Mouse (Mus musculus) megakaryocyte, embryonic 14.5 days (primary cell): ENCODE data around the gene Shisal2a. TPM values are rescaled to one million over a fixed set of nuclear protein-coding genes. Genes with fewer than 3 reads are reported as not detected.
A peak's percentile ranks its signal among the peaks of the same experiment; 100 is the strongest.

ENCODE experiments used
- H3K27me3 ChIP-seq: replicated peaks from 2 replicates; pipeline ENCODE3; 2012; ENCODE audit warnings: inconsistent platforms
- H3K36me3 ChIP-seq: replicated peaks from 2 replicates; pipeline ENCODE3; 2012; ENCODE audit warnings: low read length, inconsistent platforms, mixed read lengths
- H3K4me1 ChIP-seq: 2 replicates; pipeline ENCODE4 v1.6.1; 2012; ENCODE audit warnings: inconsistent platforms
- H3K4me3 ChIP-seq: replicated peaks from 2 replicates; pipeline ENCODE3; 2012; ENCODE audit warnings: moderate library complexity, mild to moderate bottlenecking, inconsistent platforms
- H3K9me3 ChIP-seq: 2 replicates; pipeline ENCODE4 v1.6.1; 2012; ENCODE audit warnings: inconsistent platforms
- FLI1 ChIP-seq: IDR thresholded peaks from 2 replicates; pipeline ENCODE4 v1.6.1; 2012; ENCODE audit warnings: low read length, inconsistent platforms, mixed read lengths
- GATA1 ChIP-seq: IDR thresholded peaks from 3 replicates; pipeline ENCODE4 v1.6.1; 2012; ENCODE audit warnings: mixed read lengths, low read length, inconsistent platforms, borderline replicate concordance
- polyA plus RNA-seq: library from polyadenylated mRNA; stranded (reverse); fragments of >175 nt; gene quantifications from 2 replicates; pipeline ENCODE4 v1.2.3, GENCODE M21; 2012; ENCODE audit warnings: low replicate concordance; ENCODE audit not compliant: insufficient read depth

The Shisal2a gene
- polyA plus RNA-seq, 1 experiment = not detected

- peaks cover 12% of the 10 kb centered on the region for H3K36me3 ChIP-seq
- 0 out of 2 replicates have a peak, but pooled peaks cover 3% of the 10 kb centered on the region for H3K9me3 ChIP-seq
- no peaks in the 10 kb centered on the region for H3K27me3 ChIP-seq
- peak overlapping the region; percentile 99 for H3K4me3 ChIP-seq
- TF ChIP-seq GATA1 (no peak), FLI1 (no peak)
- peaks cover 33% of the 10 kb centered on the region for H3K4me1 ChIP-seq
These were observed 56.0 kb downstream of the Shisal2a start for GRCm38 (mm10) chr4:108327071-108327579.

- H3K9me3 ChIP-seq = peaks cover 8% of the 10 kb centered on the region
- H3K36me3 ChIP-seq = no peaks in the 10 kb centered on the region
- H3K4me1 ChIP-seq = peaks cover 28% of the 10 kb centered on the region
- TF ChIP-seq FLI1 (no peak), GATA1 (no peak)
- no peak overlapping the region for H3K4me3 ChIP-seq
- no peaks in the 10 kb centered on the region for H3K27me3 ChIP-seq
These were observed 59.6 kb downstream of the Shisal2a start for GRCm38 (mm10) chr4:108323588-108323987.

- Histone ChIP-seq H3K4me3 (no peak overlapping the region), H3K4me1 (peaks cover 37% of the 10 kb centered on the region), H3K27me3 (peaks cover 10% of the 10 kb centered on the region), H3K36me3 (no peaks in the 10 kb centered on the region), H3K9me3 (peaks cover 12% of the 10 kb centered on the region)
- TF ChIP-seq GATA1 (no peak), FLI1 (no peak)
These were observed 62.3 kb downstream of the Shisal2a start for GRCm38 (mm10) chr4:108320627-108321380.

GRCm38 (mm10) chr4:108319747-108320146 is 63.4 kb downstream of the Shisal2a start:
- H3K36me3 ChIP-seq = no peaks in the 10 kb centered on the region
- no peak for TF ChIP-seq GATA1
- no peak for TF ChIP-seq FLI1
- peaks cover 17% of the 10 kb centered on the region for H3K9me3 ChIP-seq
- H3K4me1 ChIP-seq = peaks cover 37% of the 10 kb centered on the region
- no peak overlapping the region for H3K4me3 ChIP-seq
- H3K27me3 ChIP-seq = peaks cover 10% of the 10 kb centered on the region

DNA sequence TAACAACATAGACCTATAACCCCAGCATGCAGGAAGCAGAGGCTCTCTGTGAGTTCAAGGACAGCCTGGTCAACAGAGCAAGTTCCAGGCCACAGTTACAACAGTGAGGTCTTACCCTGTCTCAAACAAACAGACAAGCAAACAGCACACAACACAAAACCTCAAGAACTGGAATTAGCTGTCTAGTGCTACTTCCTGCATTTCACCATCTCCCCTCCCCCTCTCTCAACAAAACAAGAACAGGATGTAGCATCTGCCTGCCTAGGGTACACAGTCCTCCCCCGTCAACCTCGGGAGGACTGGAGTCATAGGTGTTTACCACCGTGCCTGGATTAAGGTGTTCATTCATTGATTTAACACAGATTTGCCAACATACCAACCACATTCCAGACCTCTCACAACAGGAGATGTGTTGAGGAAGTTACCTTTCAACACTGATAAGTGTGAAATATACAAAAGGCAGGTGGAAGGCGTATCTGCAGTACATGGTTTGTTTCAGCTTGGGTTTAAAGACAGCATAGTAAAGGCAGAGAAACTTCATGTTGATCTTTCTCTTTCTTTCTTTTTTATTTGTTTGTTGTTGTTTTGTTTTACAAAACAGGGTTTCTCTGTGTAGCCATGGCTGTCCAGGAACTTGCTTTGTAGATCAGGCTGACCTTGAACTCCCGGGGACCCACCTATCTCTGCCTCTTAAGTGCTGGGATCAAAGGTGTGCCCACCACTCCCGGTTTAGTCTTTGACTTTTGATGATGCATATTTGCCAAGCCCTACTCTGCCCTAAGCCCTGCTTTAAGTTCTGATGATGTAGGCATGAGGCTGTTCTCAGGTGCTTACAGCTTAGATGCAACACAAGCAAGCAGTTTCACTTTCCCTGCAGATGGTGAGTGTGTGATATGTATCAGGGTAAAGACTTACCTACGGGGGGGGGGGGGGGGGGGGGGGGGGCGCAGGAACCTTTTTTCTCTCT is 64.2 kb downstream of the Shisal2a start:
- Histone ChIP-seq H3K9me3 (peaks cover 14% of the 10 kb centered on the region), H3K36me3 (no peaks in the 10 kb centered on the region), H3K4me1 (peaks cover 40% of the 10 kb centered on the region), H3K27me3 (peaks cover 12% of the 10 kb centered on the region), H3K4me3 (peak overlapping the region; percentile 20)
- no peak for TF ChIP-seq GATA1
- no peak for TF ChIP-seq FLI1

Other genes starting within 250 kb of the Shisal2a start
- 13.2 and 34.1 TPM in 2 replicates for gene Scp2, start 238.4 kb downstream of the Shisal2a start, polyA plus RNA-seq
- gene Echdc2, start 217.9 kb downstream of the Shisal2a start, polyA plus RNA-seq = 2.1 TPM in 1 of 2 replicates, not detected in the other
- gene Zyg11a, start 165.3 kb downstream of the Shisal2a start, polyA plus RNA-seq = not detected in 2 replicates
- 0.37 and 0.89 TPM in 2 replicates for gene Zyg11b, start 82.3 kb downstream of the Shisal2a start, polyA plus RNA-seq
- gene Coa7, start 55.2 kb downstream of the Shisal2a start, polyA plus RNA-seq = 5.0 TPM in 1 of 2 replicates, not detected in the other
- 0.07 TPM in 1 of 2 replicates, not detected in the other for gene Gpx7, start 23.6 kb upstream of the Shisal2a start, polyA plus RNA-seq
- 2.8 and 10.1 TPM in 2 replicates for gene Tut4, start 76.1 kb upstream of the Shisal2a start, polyA plus RNA-seq
- gene Prpf38a, start 196.0 kb upstream of the Shisal2a start, polyA plus RNA-seq = 1.5 and 5.3 TPM in 2 replicates
- 0.80 and 3.7 TPM in 2 replicates for gene Orc1, start 196.1 kb upstream of the Shisal2a start, polyA plus RNA-seq
- 24.8 and 45.3 TPM in 2 replicates for gene Cc2d1b, start 236.6 kb upstream of the Shisal2a start, polyA plus RNA-seq